Mouse (Mus musculus): ENCODE results near the gene Piezo1.

DNA sequence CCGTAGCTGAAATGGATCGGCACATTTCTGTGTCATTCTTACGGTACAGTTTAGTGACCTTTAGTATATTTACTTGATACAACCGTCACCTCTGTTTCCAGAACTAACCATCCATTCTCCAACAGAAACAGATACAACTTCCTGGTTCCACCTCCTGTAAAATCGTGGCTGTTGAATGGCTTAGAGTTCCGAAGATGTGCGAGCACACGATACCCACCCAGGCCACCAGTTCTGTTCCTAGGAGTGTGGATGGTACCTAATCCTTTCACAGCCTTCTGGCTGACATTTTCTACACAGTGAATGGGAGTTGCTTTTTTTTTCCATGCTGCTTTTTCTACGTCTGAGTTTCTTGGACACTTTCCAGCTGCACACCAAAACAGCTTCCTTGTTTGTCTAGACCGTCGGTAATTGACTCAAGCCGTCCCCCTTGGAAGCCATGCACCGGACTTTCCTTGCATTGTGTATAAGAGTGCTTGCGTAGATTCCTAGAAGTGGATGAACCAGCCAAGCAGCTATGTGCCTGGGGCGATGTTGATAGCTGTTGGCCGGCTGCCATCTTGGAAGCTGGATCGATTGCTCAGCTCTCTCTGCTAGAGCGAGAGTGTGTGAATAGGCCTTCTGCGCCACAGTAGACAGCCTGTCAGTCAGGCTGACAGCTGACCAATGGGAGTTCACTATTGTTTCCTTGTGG is 106.9 kb downstream of the Piezo1 start:
- TF ChIP-seq CTCF (IDR thresholded peaks at IDR 0.05; ENCODE audit: low read depth) = no peak
- TF ChIP-seq EP300 (IDR thresholded peaks at IDR 0.05; ENCODE audit: low read depth) = no peak
